9 mouse cellular contexts compared by ENCODE assay signal in the genomic region with DNA sequence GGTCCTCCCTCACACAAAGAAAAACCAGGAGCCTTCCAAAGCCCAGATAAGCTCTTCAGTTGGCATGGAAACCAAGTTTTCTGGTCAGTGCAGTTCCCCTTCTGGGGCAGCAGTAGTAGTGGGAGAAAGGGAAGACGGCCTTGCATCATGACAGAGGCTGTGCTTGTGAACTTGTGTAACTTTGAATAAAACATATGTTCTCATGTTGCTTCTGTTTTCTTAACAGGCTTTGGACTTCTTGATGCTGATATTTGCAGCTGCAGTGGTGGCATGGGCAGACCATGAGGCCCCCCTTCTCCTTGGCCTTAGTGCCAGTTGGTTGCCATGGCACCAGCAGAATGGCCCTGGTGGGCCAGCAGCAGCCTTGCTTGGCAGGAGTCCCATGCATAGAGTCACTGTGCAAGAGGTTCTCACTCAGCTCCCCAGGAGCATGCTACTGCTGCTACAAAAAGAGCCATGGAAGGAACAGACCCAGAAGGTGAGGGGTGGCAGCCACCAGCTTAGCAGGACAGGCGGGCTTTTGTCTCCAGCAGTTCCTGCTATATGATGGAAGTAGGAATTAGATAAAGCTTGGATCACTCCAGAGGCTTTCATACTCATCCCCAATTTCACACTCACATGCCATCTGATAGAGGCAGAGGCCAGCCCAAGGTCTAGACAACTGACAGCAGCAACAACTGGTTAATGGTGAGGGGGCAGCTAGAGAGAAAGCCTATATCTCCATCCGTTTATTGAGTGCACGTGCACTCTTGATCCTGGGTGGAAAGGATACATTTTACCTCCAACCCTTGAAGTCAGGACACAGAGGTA. TPM values are rescaled to one million over a fixed set of nuclear protein-coding genes. Genes with fewer than 3 reads are reported as not detected.
DNase-seq lines count a peak whose midpoint lies in the region; ATAC-seq and TF ChIP-seq lines count a peak whose summit lies in the region.
"Had no signal": no experiment of that assay in that cellular context is flagged by ENCODE, and none has a peak within 500 bp of the region (broad histone marks: within the 10 kb centered on the region; RNA-seq: fewer than 3 reads in every experiment).

No protein-coding gene starts in this region.

- ATAC-seq in common myeloid progenitor, adult 5-6 weeks (replicated peaks; ENCODE audit: low read depth, poor library complexity, severe bottlenecking): peak; percentile 96
- ATAC-seq in liver, embryonic 14.5 days (ENCODE audit: insufficient read depth): no peak

- no peak for TF ChIP-seq EP300 in liver, embryonic 14.5 days (IDR thresholded peaks at IDR 0.05; ENCODE audit: low read depth)

- H3K36me3 ChIP-seq in liver, embryonic 14.5 days (replicated peaks; ENCODE audit: control insufficient read depth, insufficient read depth, low read depth): no peaks in the 10 kb centered on the region

- H3K27me3 ChIP-seq in liver, embryonic 14.5 days (ENCODE audit: control insufficient read depth, insufficient read depth, low read length): no peaks in the 10 kb centered on the region

- no peak overlapping the region for H3K27ac ChIP-seq in left cerebral cortex, adult 2 months
- H3K27ac ChIP-seq in liver, embryonic 14.5 days: no peak overlapping the region

- 0 out of 4 replicates have a peak, but pooled peaks cover 0 to 2% of the 10 kb centered on the region in 2 experiments for H3K4me1 ChIP-seq in liver, embryonic 14.5 days (replicated peaks; ENCODE audit: control insufficient read depth in 2 of 2, insufficient read depth in 2 of 2, low read length in 1 of 2)

- H3K4me2 ChIP-seq in liver, embryonic 14.5 days (ENCODE audit: low read depth): no peak overlapping the region

- peak; percentile 19 to 37 for DNase-seq in left cerebral cortex, adult 2 months (ENCODE audit: extremely low spot score in 1 of 2, low spot score in 2 of 2)
- DNase-seq in left cerebral cortex, postnatal 36 days (ENCODE audit: low spot score in 2 of 2): no peak
- DNase-seq in heart, postnatal 10 days: peak; percentile 3 to 8
- DNase-seq in liver, embryonic 14.5 days (ENCODE audit: low read depth in 3 of 3, low spot score in 3 of 3): peak in 2 of 3 experiments; percentile 1 to 9
- DNase-seq in neural tube, embryonic 10.5 days (ENCODE audit: extremely low spot score, low spot score): peak; percentile 14
- DNase-seq in thymus, postnatal 4 days: no peak
- DNase-seq in thymus, postnatal 10 days (ENCODE audit: low spot score in 2 of 2): no peak

- 76% methylated on average over 4 of the region's 4 CpGs for WGBS in liver, embryonic 14.5 days (ENCODE audit: insufficient replicate concordance)

- H3K9me3 ChIP-seq in liver, embryonic 14.5 days (ENCODE audit: control insufficient read depth, low read length): no peaks in the 10 kb centered on the region

- no peak overlapping the region for H3K9ac ChIP-seq in liver, embryonic 14.5 days (replicated peaks)

- no peak overlapping the region for H3K4me3 ChIP-seq in left cerebral cortex, adult 2 months
- no peak overlapping the region for H3K4me3 ChIP-seq in liver, embryonic 14.5 days (ENCODE audit: insufficient read depth in 1 of 2, low read depth in 2 of 2, low read length in 2 of 2)
- H3K4me3 ChIP-seq: myocyte had no signal

- no peak for TF ChIP-seq CTCF in left cerebral cortex, adult 2 months (IDR thresholded peaks at IDR 0.05)
- no peak for TF ChIP-seq CTCF in liver, embryonic 14.5 days (IDR thresholded peaks at IDR 0.05; ENCODE audit: low read depth)

- intact Hi-C loops in left cerebral cortex, adult 2 months (cut with DNase I): no loop called here
- intact Hi-C loops in left cerebral cortex, postnatal 36 days (cut with DNase I): loop anchor here (10.0 kb wide), 1 partner anchor 138 kb away; no protein-coding TSS in a partner anchor
- intact Hi-C loops in heart, postnatal 10 days (cut with DNase I): no loop called here

RNA-seq across cellular contexts. Expression of a gene that starts 31.6 kb away (rescaled TPM):
- 1 to 10 TPM; 1.2 to 1.7 TPM for total RNA-seq in left cerebral cortex, adult 2 months (2021)
- total RNA-seq in left cerebral cortex, postnatal 36 days (2021): 1 to 10 TPM; 1.3 to 1.4 TPM
- total RNA-seq in common myeloid progenitor, adult 5-6 weeks (2017): 3.6 and 4.8 TPM in 2 replicates
- total RNA-seq in heart, postnatal 10 days (2021): 1 to 10 TPM; 4.9 to 6.0 TPM
- 1.0 and 1.2 TPM in 2 replicates for polyA plus RNA-seq in liver, embryonic 14.5 days (2012; rRNA removed)
- polyA plus RNA-seq in liver, embryonic 14.5 days (2014; fragmentation: Nextera tagmentation; extraction: Ambion mirVana): 4.6 and 5.7 TPM in 2 replicates

Comparison
In these comparisons a context has a peak if more than half of its experiments do, and no peak if none do; other contexts are left out.
1. DNase-seq: peak in left cerebral cortex, adult 2 months (2 of 2), heart, postnatal 10 days (2 of 2), liver, embryonic 14.5 days (2 of 3) and neural tube, embryonic 10.5 days (single experiment); none in left cerebral cortex, postnatal 36 days (0 of 2), thymus, postnatal 4 days (single experiment) and thymus, postnatal 10 days (0 of 2).